Mouse (Mus musculus) cortical plate, adult 2 months (tissue): ENCODE measurements at regions not wholly inside any gene's neighbourhood (a gene's known extent, or its start where the extent isn't known, plus 50 kb on each side); places are given as distances from the start of the nearest gene placed in this dataset.

ENCODE experiments used
- CTCF ChIP-seq: fragments of 200-500 bp; IDR thresholded peaks from 2 replicates; pipeline ENCODE4 v1.5.1; 2011; ENCODE audit warnings: mild to moderate bottlenecking, control low read depth, low read length; ENCODE audit not compliant: insufficient read depth; ENCODE audit errors: extremely low read depth
- POLR2A ChIP-seq: fragments of 200-500 bp; IDR thresholded peaks from 2 replicates; pipeline ENCODE4 v1.6.1; 2011; ENCODE audit warnings: mild to moderate bottlenecking, low read length, control low read depth; ENCODE audit not compliant: insufficient read depth; ENCODE audit errors: extremely low read depth

- TF ChIP-seq POLR2A (no peak), CTCF (no peak)
These were observed 124.0 kb downstream of the Icos start for GRCm38 (mm10) chr1:61101679-61102078.
